Mouse (Mus musculus): ENCODE results near the gene Bola2.

DNA sequence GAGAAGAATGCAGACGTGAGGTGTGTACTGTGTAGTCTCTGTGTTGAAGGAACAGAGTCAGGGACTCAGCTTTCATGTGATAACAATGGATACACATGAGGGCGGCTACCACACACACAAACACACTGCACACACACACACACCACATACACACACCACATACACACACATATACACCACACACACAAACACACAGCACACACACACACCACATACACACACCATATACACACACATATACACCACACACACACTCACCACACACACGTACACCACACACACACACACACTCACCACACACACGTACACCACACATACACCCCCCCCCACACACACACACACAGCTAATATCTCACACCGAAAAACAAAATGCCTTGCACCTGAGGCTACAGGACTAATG is 46.3 kb downstream of the Bola2 start:
- TF ChIP-seq ZC3H11A (IDR thresholded peaks at IDR 0.05; ENCODE audit: low read depth, low read length) (no peak), CTCF (conservative IDR thresholded peaks at IDR 0.05 in 1 of 2, IDR thresholded peaks at IDR 0.05 in 1 of 2; ENCODE audit: low read depth in 2 of 2, low read length in 2 of 2) (no peak), ZNF384 (IDR thresholded peaks at IDR 0.05; ENCODE audit: low read depth, low read length) (no peak), POLR2A (IDR thresholded peaks at IDR 0.05; ENCODE audit: low read depth, low read length) (no peak), SMC3 (IDR thresholded peaks at IDR 0.05; ENCODE audit: low read depth, low read length) (no peak), BHLHE40 (IDR thresholded peaks at IDR 0.05; ENCODE audit: low read depth, low read length) (no peak), HCFC1 (IDR thresholded peaks at IDR 0.05; ENCODE audit: low read depth, low read length) (no peak), EP300 (IDR thresholded peaks at IDR 0.05; ENCODE audit: low read length) (no peak), E2F4 (IDR thresholded peaks at IDR 0.05; ENCODE audit: insufficient replicate concordance, low read depth, low read length) (no peak), NRF1 (IDR thresholded peaks at IDR 0.05; ENCODE audit: low read depth, low read length) (no peak), MAFK (IDR thresholded peaks at IDR 0.05; ENCODE audit: insufficient replicate concordance, low read length) (no peak), JUND (conservative IDR thresholded peaks at IDR 0.05; ENCODE audit: low read depth, low read length) (no peak), ZKSCAN1 (IDR thresholded peaks at IDR 0.05; ENCODE audit: borderline replicate concordance, low read depth, low read length) (no peak), MAZ (IDR thresholded peaks at IDR 0.05; ENCODE audit: low read depth, low read length) (no peak)

All from CH12.LX (cell line).